Mouse (Mus musculus): Measurements from ENCODE around the gene Rab11fip4.

DNA sequence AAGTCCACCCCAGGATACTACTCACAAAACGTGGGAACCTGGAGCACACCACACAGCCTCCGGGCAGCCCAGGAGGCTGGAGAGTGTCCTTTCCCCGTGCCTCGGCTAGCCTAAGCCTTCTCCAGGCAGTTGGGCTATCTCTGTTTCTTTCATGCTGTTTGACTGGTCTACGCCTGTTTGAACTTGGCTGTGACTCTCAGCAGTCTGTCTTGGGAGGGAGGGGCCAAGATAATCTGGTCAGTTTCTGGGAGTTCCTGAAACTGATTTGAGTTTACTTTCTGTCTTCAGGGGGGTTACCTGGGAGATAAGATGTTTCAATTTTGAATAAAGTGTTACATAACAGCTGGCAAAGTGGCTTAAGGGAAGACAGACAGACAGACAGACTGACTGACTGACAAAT is 88.9 kb downstream of the Rab11fip4 start:
- TF ChIP-seq POLR2A (IDR thresholded peaks at IDR 0.05; ENCODE audit: borderline replicate concordance, insufficient read depth, low read length) = no peak
- TF ChIP-seq CTCF (IDR thresholded peaks at IDR 0.05; ENCODE audit: borderline replicate concordance, insufficient read depth, low read depth, low read length) = no peak
